Mouse (Mus musculus) bone marrow, adult 2 months (tissue): ENCODE measurements around the gene Zbtb45.

Source experiments
- CTCF ChIP-seq: fragments of 200-500 bp; IDR thresholded peaks from 2 replicates; pipeline ENCODE4 v1.5.1; 2011; ENCODE audit warnings: low read length, control low read depth; ENCODE audit not compliant: control insufficient read depth, insufficient read depth
- POLR2A ChIP-seq: fragments of 200-500 bp; IDR thresholded peaks from 2 replicates; pipeline ENCODE4 v1.6.1; 2011; ENCODE audit warnings: low read depth, mild to moderate bottlenecking, control low read depth, low read length, borderline replicate concordance; ENCODE audit not compliant: control insufficient read depth

- TF ChIP-seq CTCF (no peak), POLR2A (no peak)
Observed at GRCm38 (mm10) chr7:13043120-13043444, 33.2 kb upstream of the Zbtb45 start.
